Mouse (Mus musculus) spleen, adult 2 months (tissue): Measurements from ENCODE around the gene 4931406P16Rik. TPM values are rescaled to one million over a fixed set of nuclear protein-coding genes. Genes with fewer than 3 reads are reported as not detected.

ENCODE experiments used
- DNase-seq, 2 experiments: peaks; one replicate each; pipeline versions ENCODE4 v3.0.0 to v3.0.0-alpha.2; 2012 to 2021; ENCODE audit warnings: low spot score in 2 of 2, low read depth in 1 of 2
- H3K27ac ChIP-seq: fragments of 200-500 bp; 2 replicates; pipeline ENCODE4 v1.5.1; 2012; ENCODE audit warnings: low read length, inconsistent platforms; ENCODE audit not compliant: insufficient read depth
- H3K27me3 ChIP-seq: fragments of 200-500 bp; 2 replicates; pipeline ENCODE4 v1.6.1; 2012; ENCODE audit warnings: mild to moderate bottlenecking, moderate library complexity, low read length, inconsistent platforms; ENCODE audit not compliant: control insufficient read depth, insufficient read depth
- H3K36me3 ChIP-seq: fragments of 200-500 bp; 2 replicates; pipeline ENCODE4 v1.6.1; 2012; ENCODE audit warnings: mild to moderate bottlenecking, low read length, inconsistent platforms; ENCODE audit not compliant: control insufficient read depth, insufficient read depth
- H3K4me1 ChIP-seq: fragments of 200-500 bp; 2 replicates; pipeline ENCODE4 v1.6.1; 2011; ENCODE audit warnings: inconsistent platforms; ENCODE audit not compliant: control insufficient read depth, insufficient read depth, insufficient read length
- H3K4me3 ChIP-seq: fragments of 200-500 bp; 2 replicates; pipeline ENCODE4 v1.5.1; 2011; ENCODE audit warnings: mild to moderate bottlenecking, inconsistent platforms; ENCODE audit not compliant: insufficient read depth, insufficient read length; ENCODE audit errors: extremely low read depth
- CTCF ChIP-seq: fragments of 200-500 bp; IDR thresholded peaks from 2 replicates; pipeline ENCODE4 v1.5.1; 2011; ENCODE audit warnings: mild to moderate bottlenecking, inconsistent platforms; ENCODE audit not compliant: insufficient read depth, insufficient read length, insufficient replicate concordance; ENCODE audit errors: extremely low read depth
- POLR2A ChIP-seq: fragments of 200-500 bp; IDR thresholded peaks from 2 replicates; pipeline ENCODE4 v1.6.1; 2011; ENCODE audit warnings: low read depth, low read length, inconsistent platforms
- WGBS: fragments of 180-500 bp; shearing (Covaris S2); methylation state at CpG from one replicate; pipeline ENCODE4 v1.1.7; 2018; 5-methylcytosine and 5-hydroxymethylcytosine counted together
- polyA plus RNA-seq: library from polyadenylated mRNA; depleted of rRNA; stranded (reverse); fragments of >200 nt; gene quantifications from 2 replicates; pipeline ENCODE4 v1.2.3, GENCODE M21; 2012

Gene 4931406P16Rik
- polyA plus RNA-seq, 1 experiment = 22.9 TPM

GRCm38 (mm10) chr7:34324857-34325256 is 11.5 kb upstream of the 4931406P16Rik start:
- TF ChIP-seq CTCF (no peak), POLR2A (no peak)
- 88% methylated on average over 1 of the region's 1 CpGs for WGBS

DNA sequence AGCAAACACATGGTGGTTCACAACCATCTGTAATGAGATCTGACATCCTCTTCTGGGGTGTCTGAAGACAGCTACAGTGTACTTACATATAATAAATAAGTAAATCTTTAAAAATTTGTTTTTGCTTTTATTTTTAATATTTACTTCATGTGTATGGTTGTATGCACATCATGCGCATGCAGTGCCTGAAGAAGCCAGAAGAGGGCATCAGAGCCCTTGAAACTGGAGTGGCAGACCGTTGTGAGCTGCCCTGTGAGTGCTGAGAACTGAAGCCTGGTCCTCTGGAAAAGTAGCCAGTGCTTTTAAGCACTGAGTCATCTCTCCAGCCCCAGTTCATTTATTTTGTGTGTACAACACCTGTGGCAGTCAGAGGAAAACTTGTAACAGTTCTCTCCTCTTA is 10.7 kb upstream of the 4931406P16Rik start:
- Histone ChIP-seq H3K27ac (no peak overlapping the region), H3K27me3 (no peaks in the 10 kb centered on the region), H3K4me3 (no peak overlapping the region), H3K36me3 (no peaks in the 10 kb centered on the region), H3K4me1 (no peaks in the 10 kb centered on the region)
- TF ChIP-seq POLR2A (no peak), CTCF (no peak)
- no peak for DNase-seq
- 96% methylated on average over 2 of the region's 2 CpGs for WGBS

More at GRCm38 (mm10) chr7:34324857-34325256, 11.5 kb upstream of the 4931406P16Rik start:
- no peak overlapping the region for H3K4me3 ChIP-seq
- H3K36me3 ChIP-seq = no peaks in the 10 kb centered on the region
- no peak overlapping the region for H3K27ac ChIP-seq
- DNase-seq = no peak
- no peaks in the 10 kb centered on the region for H3K27me3 ChIP-seq
- no peaks in the 10 kb centered on the region for H3K4me1 ChIP-seq

DNA sequence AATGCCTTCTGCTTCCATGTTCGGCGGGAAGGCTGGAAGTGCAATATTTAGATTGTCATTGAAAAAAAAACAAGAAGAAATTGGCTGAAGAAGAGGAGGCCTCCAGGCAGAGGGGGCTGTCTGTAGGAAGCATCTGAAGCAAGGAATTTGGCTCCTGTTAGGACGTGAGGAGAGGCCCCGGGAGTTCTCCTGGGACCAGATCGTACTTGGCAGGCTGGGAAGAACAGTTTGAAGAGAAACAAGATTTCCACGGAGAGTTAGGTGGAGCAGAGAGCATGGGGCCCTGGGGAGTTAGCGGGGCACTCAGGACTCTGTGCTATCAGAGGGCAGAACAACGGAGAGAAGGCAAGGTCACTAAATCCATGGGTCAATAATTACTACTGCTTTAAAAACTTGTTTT is 10.0 kb upstream of the 4931406P16Rik start:
- H3K27ac ChIP-seq = no peak overlapping the region; the same call in 1 of the 2 replicates
- H3K4me1 ChIP-seq = no peaks in the 10 kb centered on the region
- no peak for DNase-seq
- H3K36me3 ChIP-seq = no peaks in the 10 kb centered on the region
- TF ChIP-seq CTCF (no peak), POLR2A (no peak)
- no peaks in the 10 kb centered on the region for H3K27me3 ChIP-seq
- H3K4me3 ChIP-seq = no peak overlapping the region
- 89% methylated on average over 8 of the region's 8 CpGs for WGBS

GRCm38 (mm10) chr7:34321958-34322357 is 8.6 kb upstream of the 4931406P16Rik start:
- no peak for TF ChIP-seq CTCF
- TF ChIP-seq POLR2A = no peak
- Histone ChIP-seq H3K27me3 (no peaks in the 10 kb centered on the region), H3K36me3 (no peaks in the 10 kb centered on the region), H3K4me1 (no peaks in the 10 kb centered on the region), H3K4me3 (no peak overlapping the region), H3K27ac (no peak overlapping the region)
- WGBS = 84% methylated on average over 4 of the region's 4 CpGs
- no peak for DNase-seq

GRCm38 (mm10) chr7:34321119-34321518 is 7.8 kb upstream of the 4931406P16Rik start:
- H3K4me3 ChIP-seq = no peak overlapping the region

DNA sequence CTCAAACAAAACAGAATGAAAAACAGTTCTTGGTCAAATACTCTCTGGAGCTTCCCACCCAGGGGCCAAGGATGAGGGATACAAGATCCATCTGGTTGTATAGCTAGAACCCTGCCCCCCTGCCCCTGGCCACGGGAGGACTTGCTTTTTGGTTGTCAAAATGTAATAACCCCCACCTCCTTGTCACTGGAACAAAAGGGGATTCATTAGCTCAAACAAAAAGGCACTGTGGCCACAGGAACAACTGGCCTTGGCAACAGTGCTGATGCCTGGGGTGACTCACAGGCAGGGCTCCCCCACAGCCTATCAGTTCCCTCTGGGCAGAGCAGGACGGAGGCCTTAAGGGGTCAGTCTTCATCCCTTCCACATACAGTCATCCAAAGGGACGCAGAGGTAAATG is 6.6 kb upstream of the 4931406P16Rik start:
- no peak for TF ChIP-seq POLR2A
- H3K27ac ChIP-seq = no peak overlapping the region; the same call in 1 of the 2 replicates
- no peaks in the 10 kb centered on the region for H3K36me3 ChIP-seq
- H3K4me3 ChIP-seq = no peak overlapping the region
- no peak for DNase-seq
- WGBS = 69% methylated on average over 3 of the region's 3 CpGs
- no peaks in the 10 kb centered on the region for H3K4me1 ChIP-seq
- H3K27me3 ChIP-seq = no peaks in the 10 kb centered on the region

More at GRCm38 (mm10) chr7:34321119-34321518, 7.8 kb upstream of the 4931406P16Rik start:
- no peak overlapping the region for H3K27ac ChIP-seq
- no peak for TF ChIP-seq POLR2A
- H3K27me3 ChIP-seq = no peaks in the 10 kb centered on the region
- 92% methylated on average over 5 of the region's 5 CpGs for WGBS
- DNase-seq = no peak
- no peaks in the 10 kb centered on the region for H3K4me1 ChIP-seq
- H3K36me3 ChIP-seq = no peaks in the 10 kb centered on the region

- no peak for DNase-seq
Measured at GRCm38 (mm10) chr7:34319123-34319522, 5.8 kb upstream of the 4931406P16Rik start.

More at GRCm38 (mm10) chr7:34319123-34319522, 5.8 kb upstream of the 4931406P16Rik start:
- no peaks in the 10 kb centered on the region for H3K27me3 ChIP-seq
- no peak for TF ChIP-seq CTCF
- no peak for TF ChIP-seq POLR2A
- no peak overlapping the region for H3K27ac ChIP-seq
- H3K4me1 ChIP-seq = no peaks in the 10 kb centered on the region
- 85% methylated on average over 2 of the region's 2 CpGs for WGBS
- no peaks in the 10 kb centered on the region for H3K36me3 ChIP-seq
- H3K4me3 ChIP-seq = no peak overlapping the region
